Mouse (Mus musculus): ENCODE measurements around the gene Cep78.

Gene Cep78

DNA sequence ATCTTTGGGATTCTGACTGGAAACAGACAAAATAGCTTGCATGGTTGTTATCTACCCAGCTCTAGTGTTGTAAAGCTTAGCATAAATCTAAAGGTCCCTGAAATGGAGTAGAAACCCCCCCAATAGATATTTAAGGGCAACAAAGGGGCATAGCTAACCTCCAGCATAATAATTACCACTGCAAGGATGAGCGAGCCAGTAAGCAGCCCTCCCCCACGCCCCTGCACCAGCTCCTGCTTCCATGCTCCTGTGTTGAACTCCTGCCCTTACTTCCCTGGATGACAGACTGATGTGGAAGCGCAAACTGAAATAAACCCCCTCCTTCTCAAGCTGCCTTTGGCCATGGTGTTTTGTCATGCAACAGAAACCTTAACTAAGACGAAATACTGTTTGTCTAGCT is 11.4 kb downstream of the Cep78 start:
- DNase-seq (ENCODE audit: extremely low spot score, low spot score): no peak

DNA sequence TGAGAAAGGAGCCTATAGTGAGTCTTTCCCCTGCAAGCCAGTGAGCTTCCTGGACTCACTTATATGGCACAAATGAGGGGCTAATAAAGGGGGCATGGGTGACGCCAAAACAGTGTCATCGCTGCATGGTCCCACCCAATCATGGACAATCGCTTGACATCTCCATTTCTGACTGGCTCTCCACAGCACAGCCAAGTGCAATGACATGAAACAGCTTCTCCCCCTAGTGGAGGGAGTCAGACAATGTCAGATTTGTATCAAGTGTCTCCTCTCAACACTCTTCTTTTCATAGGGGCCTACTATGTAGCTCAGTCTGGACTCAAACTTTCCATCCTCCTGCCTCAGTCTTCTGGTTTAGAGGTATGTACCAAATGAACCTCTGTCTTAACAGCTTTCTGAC is 19.7 kb downstream of the Cep78 start:
- DNase-seq (ENCODE audit: extremely low spot score, low spot score): no peak

DNA sequence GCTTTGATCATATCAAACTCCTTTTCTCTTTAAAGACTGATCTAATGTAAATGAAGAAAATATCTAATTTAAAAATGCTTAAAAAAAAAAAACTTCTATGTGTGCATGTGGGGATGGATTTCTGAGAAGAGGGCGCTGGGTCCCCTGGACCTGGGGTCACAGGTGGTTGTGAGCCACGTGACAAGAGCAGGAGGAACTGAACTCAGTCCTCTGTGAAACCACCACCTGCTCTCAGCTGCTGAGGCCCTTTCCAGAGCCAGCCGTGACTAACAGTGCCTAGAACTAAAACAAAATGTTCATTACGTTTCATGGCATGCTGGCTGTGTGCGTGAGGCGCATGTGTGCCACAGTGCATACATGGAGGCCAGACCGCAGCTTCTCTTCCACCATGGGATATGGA is 20.3 kb downstream of the Cep78 start:
- DNase-seq (ENCODE audit: extremely low spot score, low spot score): no peak

GRCm38 (mm10) chr19:15963011-15963695 is 21.6 kb downstream of the Cep78 start:
- no peak for DNase-seq (ENCODE audit: extremely low spot score, low spot score)

DNA sequence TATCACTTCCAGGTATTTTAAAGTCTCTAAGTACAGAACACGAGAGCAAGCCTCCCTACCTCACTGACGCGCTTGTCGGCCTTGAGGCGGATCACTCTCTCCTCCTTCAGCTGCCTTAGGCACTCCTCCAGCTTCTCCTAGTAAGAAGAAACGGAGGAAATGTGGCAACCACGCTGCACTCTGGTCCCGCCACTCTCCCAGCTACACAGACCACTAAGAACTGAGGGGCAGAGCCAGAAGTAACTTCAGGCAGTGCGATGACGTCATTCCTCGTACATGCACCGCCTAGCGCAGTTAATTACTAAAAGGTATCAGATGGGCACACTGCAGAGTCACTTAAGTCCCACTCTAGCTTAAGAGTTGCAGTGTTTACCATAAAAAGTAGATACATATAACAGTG is 22.5 kb downstream of the Cep78 start:
- no peak for DNase-seq (ENCODE audit: extremely low spot score, low spot score)

- DNase-seq (ENCODE audit: extremely low spot score, low spot score): no peak
Observed at GRCm38 (mm10) chr19:15950225-15950624, 34.6 kb downstream of the Cep78 start.

DNA sequence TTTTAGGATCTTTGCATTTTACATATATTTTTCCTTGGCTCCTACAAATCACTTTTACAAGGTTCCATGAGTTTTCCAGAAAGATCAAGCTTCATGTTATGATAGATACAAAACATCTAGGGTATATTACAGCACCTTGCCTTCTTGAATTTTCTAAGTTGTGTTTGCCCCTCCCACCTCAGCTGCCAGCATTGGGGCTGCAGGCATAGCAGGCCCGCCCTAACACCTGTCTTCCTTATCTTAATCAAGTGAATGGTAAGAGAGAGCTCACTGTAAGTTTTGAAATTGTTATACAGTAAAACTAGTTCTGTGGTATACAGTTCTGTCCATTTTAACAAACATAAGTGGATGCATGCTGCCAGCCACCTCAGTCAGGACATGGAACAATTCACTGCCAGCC is 35.9 kb downstream of the Cep78 start:
- no peak for DNase-seq (ENCODE audit: extremely low spot score, low spot score)

DNA sequence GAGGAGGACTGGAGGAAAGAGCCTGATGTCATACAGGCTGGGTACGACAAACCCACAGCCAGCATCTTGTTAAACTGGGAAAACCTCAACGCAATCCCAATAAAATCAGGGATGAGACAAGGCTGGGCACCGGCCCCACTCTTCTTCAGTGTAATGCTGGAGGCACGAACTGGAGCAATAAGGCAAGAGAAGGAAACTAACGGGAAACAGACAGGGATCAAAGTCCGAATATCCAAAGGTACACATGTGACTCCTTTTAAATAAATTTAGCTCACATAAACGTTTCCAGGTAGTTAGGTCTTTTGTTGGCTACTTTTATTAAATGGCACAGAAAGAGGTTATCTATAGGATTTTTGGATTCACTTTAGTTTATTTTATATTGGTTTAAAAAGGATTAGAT is 36.4 kb downstream of the Cep78 start:
- no peak for DNase-seq (ENCODE audit: extremely low spot score, low spot score)

GRCm38 (mm10) chr19:15947237-15947636 is 37.6 kb downstream of the Cep78 start, which contains the start of gene Psat1:
Gene Psat1, minus strand, starts transcription at chr19:15947337.
- DNase-seq (ENCODE audit: extremely low spot score, low spot score): no peak

- no peak for DNase-seq (ENCODE audit: extremely low spot score, low spot score)
Observed at GRCm38 (mm10) chr19:15946663-15947062, 38.1 kb downstream of the Cep78 start.

GRCm38 (mm10) chr19:15943117-15943423 is 41.7 kb downstream of the Cep78 start:
- DNase-seq (ENCODE audit: extremely low spot score, low spot score): no peak

DNA sequence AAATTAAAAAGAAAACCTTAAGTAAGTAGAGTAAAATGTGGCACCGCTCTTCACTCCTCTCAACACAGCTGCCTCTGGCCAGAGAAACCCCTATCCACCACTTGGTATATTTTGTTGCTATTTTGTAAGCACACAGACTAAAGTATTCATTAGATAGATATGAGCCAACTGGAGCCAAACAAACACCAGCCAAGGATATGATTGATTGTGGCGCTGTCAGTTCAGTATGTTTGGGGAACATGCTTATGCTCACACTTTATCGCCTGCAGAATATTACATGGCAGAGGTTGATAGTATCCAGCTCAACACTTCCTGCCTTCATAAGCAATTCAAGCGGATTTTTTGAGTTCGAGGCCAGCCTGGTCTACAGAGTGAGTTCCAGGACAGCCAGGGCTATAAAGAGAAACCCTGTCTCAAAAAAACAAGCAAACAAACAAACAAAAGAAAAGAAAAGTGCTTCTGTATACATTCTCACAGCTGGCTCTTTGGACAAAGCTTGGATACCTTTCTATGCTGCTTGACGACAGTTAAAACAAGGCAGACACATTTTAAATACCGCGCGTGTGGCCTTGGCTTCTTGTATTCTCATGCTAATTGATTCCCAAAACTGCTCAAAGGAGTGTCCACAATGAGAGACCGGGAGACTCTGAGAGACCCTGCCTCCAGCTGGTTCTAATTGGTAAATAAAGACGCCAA is 42.2 kb downstream of the Cep78 start:
- no peak for DNase-seq (ENCODE audit: extremely low spot score, low spot score)

DNA sequence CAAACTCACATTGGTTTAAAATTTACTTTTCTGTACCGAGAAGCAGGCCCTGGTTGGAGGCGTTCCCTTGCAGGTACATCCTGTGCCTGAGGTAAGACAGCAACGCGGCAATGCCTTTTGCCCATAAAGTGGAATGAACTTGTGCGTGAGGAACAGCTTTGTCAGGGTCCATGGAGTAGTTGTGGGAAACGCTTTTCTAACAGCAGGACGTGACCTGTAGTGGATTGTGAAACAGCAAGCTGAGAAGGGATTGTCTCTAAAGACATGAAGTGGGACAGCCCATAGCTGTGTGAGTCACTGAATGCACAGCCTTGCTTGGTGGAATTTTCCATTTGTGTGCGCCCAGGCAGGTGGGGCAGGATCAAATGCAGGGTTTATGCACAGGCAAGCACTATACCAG is 43.4 kb downstream of the Cep78 start:
- no peak for DNase-seq (ENCODE audit: extremely low spot score, low spot score)

- DNase-seq (ENCODE audit: extremely low spot score, low spot score): no peak
Observed at GRCm38 (mm10) chr19:15925719-15926045, 59.1 kb downstream of the Cep78 start.

GRCm38 (mm10) chr19:15924866-15925718 is 59.7 kb downstream of the Cep78 start:
- DNase-seq (ENCODE audit: extremely low spot score, low spot score): peak; percentile 89

GRCm38 (mm10) chr19:15924181-15924865 is 60.5 kb downstream of the Cep78 start:
- peak; percentile 69 for DNase-seq (ENCODE audit: extremely low spot score, low spot score)

DNA sequence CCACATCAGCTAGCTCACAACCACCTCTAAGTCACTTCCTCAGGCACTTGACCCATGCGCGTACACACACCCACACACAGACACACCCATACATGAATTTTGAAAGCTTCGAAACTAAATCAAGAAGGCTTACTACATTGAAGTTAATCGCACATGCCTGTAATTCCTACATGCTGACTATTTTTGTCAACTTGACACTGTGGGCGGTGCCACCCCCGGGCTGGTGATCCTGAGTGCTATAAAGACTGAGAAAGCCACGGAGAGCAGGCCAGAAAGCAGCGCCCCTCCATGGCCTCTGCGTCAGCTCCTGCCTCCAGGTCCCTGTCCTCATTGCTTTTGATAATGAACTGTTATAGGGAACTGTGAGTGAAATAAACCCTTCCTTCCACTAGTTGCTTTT is 61.4 kb downstream of the Cep78 start:
- DNase-seq (ENCODE audit: extremely low spot score, low spot score): peak; percentile 22

DNA sequence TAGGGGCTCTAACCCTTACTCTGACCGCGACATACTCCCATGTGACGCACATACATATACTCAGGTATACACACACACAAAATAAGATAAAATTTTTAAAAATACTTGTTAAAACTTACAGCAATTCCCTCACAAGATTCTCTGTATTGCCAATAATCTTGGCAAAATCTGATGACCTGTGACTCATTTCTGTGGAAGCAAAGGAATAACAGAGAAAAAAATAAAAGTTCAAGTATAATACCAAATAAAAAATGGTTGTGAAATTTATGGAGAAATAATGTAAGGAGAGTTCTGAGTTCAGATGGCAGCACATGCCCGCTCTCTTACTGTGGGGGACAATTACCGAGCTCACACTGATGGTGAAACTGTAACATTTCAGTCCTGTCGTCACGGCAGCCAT is 65.5 kb downstream of the Cep78 start:
- no peak for DNase-seq (ENCODE audit: extremely low spot score, low spot score)

DNA sequence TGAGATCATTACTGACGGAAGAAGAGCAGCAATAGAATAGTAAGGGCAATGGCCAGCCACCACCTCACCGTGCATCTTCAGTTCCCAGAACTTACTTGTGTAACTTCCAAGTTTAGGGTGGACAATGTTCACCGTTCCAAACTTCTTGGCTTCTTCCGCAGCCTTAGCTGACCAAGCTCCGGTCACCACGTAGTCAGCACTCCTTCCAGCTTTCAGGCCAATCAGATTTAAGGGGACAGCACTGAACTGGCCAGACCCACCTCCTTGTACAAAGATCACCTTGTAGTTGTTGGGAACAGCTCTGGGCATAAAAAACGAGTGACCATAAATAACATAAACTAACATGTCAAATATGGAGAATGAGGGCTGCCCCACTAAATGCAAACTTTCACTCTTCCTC is 66.7 kb downstream of the Cep78 start:
- no peak for DNase-seq (ENCODE audit: extremely low spot score, low spot score)

DNA sequence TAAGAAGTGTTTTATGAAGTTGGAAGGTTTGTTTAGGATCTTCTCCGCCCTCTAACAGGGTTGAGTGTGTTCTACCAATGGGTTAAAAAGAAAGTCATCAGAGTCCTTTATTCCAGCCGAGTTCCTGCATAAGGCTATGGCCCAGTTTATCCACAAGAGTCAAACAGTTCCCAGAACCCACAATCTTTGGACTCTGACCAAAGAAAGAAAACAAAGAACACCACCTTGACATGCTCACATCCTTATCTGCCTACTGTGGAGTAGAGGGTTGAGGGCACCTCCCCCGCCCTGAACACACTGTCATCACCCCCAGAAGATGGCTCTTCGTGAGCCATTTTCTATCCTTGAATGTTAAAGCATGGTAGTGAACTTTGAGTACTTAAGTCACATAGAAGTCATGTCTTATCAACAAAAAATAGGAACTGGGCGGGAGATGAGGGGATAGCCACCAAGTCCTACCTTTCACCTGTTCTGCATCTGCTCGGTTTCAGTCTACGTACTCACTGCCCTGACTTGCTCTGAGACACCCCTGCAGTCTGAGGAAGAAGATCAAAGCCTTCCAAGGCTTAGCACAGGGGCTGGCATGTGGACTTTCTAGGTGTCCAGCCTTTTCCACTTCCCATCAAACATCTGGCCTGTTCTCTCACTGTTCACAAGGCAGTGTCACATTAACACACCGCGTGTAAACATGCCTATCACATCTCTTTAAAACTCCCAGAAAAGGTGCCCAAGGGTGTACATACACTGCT is 71.4 kb downstream of the Cep78 start:
- no peak for DNase-seq (ENCODE audit: extremely low spot score, low spot score)

DNA sequence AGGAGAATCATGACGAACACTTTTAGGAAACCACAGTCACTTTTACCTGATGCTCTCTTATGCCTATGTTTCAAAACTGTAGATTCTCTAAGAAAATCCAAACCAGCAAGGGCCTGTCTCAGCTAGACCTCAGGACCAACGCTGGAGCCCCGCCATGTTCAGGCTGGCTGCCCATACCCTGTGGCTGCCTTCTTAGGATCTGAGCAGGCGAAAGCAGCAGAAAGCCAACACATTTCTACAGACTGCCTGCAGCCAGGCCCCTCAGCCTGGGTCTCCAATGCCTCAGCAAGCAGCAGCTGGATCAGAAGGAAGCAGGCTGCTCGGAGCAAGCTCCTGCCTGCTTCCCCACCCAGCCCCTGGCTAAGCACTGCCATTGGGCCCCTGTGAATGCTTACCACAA is 73.3 kb downstream of the Cep78 start:
- DNase-seq (ENCODE audit: extremely low spot score, low spot score): no peak

Data from neural tube, embryonic 10.5 days (tissue).